Mouse (Mus musculus) ZHBTc4 (cell line): ENCODE results near the gene Armc7.
A peak's percentile ranks its signal among the peaks of the same experiment; 100 is the strongest.

ENCODE experiments used
- DNase-seq: peaks from one replicate; pipeline ENCODE4 v3.0.0-alpha.2; 2011; ENCODE audit warnings: low read depth, low spot score

The Armc7 gene

DNA sequence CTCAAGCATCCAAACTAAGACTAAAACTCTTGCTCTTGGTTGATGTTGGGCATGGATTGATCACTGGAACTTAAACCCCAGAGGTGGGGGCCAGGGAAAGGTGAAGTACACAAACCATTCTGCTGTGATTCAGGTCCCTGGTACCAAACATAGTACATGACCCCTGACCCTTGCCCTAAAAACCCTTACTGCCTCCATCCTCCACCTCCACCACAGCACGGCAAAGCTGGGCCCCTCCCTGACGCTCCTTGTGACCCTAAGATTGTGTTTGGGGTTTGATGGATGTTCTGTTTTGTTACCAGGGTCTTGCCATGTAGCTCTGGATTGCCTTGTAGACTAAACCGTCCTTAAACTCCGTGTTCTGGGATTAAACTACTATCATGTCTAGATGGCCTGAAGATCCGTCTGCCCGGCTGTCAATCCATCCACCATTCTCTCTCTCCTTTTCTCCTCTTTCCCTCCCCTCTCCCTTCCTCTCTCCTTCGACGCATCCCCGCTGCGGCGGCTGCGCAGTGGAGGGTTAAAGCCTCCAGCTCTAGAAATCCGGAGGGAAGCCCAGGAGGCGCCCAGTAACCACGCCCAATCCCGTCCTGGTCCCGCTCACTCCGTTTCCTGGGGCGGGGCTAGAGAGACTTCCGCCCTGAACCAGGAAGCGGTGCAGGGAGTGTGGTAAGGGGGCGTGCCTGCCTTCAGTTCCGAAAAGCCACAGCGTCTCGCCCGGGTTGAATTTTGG is at the start of gene Armc7:
Gene Armc7 (plus strand): TSS at position 643 of the 733 bp plus-strand sequence.
- DNase-seq: peak; percentile 99

DNA sequence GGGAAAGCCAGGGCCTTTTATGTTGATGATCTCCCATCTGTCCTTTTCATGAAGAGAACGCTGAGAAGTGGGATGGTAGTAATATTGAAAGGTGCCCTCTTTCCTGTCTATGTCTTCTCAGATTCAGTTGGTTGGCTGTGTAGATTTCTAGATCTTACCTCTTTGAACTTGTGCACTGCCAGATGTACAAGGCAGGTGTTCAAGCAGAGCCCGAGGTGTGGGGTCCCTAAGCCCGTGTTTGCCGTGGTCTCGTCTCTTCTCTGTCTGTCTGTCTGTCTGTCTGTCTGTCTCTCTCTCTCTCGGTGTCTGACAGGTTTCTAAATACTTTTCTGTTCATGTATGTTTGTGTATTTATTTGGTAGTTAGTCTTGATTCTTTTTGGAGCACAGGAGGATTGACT is 49.8 kb upstream of the Armc7 start:
- no peak for DNase-seq

DNA sequence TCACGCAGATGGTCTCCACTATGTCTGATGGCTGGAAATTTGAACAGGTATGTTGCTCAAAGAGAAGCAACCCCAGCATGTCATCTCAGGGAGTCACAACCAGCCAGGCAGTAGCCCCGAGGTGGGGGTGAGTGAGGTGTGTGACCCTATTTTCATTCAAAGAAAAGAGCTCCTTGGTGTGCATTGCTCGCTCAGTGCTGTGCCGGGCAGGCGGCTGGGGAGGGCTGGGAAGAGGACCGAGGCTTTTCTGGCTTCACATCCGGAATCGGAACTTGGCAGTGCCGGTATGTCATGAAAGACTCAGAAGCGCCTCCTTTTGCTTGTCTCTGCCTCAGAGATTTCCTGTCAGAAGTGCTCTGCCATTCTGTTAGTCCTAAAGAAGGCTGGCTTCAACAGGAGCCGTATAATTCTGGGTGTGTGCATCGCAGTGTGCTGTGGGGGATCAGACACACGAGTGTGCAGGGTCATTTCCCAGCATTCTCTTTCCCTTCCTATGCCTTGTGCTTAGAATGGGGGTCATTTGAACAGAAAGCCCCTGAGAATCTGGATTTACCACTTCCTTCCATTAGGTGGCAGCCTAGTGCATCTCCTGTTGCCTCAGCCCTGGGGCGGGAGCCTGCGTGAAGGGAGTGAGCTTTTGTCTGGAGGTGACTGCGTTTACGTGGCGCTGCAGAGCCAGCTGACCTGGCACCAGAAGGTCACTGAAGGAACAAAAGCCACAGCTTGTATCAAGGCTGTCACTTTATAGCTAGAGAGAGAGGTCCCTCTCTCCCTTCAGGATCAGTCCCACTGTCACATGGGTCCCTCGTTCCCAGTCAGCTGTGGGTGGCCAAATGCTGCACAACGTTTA is 47.8 kb upstream of the Armc7 start:
- peak; percentile 94 for DNase-seq

DNA sequence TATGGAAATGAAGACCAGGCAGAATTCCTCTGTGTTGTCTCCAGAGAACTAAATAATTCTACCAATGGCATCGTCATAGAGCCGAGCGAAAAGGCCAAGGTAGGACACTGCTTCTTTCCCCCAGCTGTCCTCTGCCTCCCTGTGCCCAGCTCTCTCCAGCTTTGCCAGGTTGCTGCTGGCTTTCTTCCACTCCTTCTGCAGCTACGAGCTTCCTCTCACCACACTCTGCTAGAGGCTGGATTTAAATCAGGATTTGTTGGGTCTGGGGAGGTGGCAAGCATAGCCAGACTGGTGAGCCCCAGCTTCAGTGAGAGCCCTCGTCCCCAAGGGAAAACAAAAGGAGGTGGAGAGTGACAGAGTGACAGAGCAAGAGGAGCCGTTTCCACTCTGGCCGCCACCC is 46.2 kb upstream of the Armc7 start:
- no peak for DNase-seq

DNA sequence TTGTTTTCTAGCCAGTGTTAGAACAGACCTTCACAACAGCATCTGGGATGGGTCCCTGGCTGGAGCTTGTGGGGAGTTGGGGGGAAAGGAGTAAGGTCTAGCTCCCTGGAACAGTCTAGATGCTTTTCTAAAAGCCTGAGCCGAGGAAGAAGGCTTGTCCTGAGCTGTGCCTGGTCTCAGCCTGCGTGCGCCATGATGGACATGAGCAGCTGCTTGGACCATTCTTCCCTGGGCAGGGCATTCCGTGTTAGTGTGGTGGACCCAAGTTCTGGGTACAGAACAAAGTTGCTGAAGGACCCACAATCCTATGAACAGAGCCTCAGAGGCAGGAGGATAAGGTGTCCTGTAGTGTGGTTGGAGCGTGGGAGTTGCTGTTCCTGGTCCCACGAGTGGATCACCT is 44.9 kb upstream of the Armc7 start:
- no peak for DNase-seq

DNA sequence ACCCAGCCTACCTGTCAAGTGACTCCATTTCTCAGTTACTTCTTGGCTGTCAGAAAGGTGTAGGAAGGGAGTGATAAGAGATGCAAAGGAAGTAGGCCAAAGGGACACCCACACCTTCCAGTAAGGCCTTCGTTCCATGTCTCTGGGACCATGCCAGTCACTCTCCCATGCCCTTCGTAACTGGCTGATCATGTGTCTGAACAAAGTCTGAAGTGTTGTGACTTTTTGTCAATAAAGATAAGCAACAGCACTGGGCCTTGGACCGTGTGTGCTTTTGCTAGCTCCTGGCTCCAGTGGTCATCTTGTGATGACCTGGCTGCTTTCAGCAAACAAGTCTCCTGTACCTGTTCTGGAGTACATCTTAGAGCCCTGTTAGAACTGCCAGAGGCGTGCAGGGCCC is 42.7 kb upstream of the Armc7 start:
- no peak for DNase-seq

DNA sequence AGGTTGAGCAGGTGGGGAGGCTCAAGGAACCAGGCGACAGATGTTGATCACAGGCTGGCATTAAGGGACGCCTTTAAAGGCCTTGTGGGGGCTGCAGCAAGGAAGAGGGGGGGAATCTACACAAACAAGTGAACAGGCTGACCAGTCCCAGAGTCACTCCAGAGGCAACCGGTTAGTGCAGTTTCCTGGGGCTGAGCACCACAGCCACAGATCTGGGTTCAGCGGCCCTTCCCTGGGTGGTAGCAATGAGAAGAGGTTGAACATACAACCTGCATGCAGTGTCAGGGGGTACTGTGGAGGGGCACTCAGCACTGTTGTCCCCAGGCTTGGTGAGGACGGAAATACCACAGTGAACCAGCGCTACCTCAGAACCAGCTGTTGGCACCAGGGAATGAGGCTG is 42.1 kb upstream of the Armc7 start:
- DNase-seq: no peak

DNA sequence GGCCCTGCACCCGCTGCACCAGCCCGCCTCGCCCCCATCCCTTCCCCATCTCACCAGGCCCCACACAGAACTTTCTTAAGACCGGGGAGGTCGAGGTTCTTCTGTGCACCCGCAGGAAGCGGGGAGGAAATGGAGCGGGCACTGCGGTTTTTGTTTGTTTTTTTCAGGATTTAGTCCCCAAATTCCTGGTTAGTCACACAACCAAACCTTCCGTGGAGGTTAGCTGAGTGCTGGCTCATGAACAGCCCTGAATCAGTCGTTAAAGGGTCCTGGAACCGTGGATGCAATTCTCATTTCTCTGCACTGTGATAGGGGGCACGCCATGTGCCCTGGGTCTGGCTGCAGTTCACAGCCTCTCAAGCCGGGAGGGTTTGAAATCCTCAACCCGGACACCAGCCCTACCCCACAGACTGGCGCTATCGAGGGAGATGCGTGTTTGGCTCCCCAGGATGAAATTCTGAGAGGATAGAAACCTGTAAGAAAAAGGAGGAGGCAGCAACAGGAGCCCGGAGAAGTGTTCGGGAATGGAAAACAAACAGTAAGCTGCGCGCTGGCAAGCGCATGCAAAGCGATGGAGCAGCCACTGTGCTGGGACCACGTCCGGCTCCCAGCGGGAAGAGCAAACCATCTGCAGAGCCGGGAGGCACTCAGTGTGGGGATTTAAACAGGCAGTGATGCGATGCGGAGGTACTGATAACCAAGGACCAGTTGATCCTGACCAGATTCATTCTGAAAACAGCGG is 39.7 kb upstream of the Armc7 start:
- DNase-seq: peak; percentile 63

DNA sequence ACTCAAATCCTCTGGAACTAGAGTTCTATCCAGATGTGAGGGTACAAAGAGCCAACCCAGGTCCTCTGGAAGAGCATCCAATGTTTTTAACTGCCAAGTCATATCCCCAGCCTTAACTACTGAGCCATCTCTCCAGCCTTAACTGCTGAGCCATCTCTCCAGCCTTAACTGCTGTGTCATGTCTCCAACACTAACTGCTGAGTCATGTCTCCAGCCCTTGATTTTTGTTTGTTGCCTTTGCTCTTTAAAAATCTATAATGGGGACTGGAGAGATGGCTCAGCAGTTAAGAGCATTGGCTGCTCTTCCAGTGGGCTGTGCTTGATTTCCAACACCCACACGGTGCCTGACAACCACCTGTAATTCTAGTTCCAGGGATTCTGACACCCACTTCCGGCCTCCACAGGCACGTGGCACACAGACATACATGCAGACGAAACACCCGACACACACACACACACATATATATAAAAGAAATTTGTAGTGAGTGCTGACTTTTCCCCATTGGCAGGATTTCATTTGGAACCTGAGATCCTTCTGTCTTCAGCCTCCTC is 37.8 kb upstream of the Armc7 start:
- DNase-seq: no peak

DNA sequence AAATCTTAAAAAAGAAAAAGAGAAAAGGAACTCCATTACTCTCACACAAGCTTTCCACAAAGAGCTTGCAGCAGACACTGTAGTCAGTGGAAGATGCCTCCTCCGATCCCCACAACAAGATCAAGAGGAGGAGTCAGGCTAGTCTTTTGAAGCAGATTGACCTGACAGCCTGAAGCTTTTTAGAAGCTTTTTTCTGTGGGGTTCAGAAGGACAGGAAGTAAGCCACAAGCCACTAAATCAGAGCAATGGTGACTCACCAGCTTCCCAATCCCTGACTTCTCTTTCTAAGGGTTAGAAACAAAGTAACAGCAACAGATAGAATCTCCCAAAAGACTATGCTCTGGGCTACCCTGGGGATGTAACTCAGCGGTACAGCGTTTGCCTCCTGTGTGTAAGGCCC is 36.1 kb upstream of the Armc7 start:
- no peak for DNase-seq

DNA sequence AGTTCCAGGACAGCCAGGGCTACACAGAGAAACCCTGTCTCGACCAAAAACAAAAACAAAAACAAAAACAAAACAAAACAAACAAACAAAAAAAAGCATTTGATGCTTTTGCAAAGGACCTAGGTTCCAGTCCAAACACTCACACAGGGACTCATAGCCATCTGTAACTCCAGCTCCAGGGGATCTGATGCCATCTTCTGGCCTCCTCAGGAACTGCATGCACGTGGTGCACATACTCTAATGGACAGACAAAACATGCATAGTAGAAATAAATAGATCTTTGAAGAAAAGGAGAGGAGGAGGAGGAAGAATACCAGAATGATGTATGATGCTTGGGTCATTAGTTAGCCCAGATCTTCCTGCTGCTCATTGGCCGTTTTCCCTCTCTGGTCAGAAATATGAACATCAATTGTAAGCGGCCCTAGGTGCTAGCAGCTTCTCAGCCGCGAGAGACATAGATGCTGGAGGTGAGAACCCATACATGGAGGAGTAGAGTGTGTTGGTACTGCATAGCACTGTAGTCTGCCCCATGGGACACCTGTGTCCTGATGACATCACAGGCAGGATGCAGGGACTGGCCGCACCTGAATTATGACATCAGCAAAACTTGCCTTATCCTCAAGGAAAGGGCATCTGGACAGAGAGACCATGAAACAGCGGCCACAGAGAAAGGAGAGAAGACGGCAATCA is 35.4 kb upstream of the Armc7 start, which contains the start of gene Trim80:
Gene Trim80 (plus strand): TSS at position 640 of the 690 bp plus-strand sequence.
- DNase-seq: peak; percentile 83

DNA sequence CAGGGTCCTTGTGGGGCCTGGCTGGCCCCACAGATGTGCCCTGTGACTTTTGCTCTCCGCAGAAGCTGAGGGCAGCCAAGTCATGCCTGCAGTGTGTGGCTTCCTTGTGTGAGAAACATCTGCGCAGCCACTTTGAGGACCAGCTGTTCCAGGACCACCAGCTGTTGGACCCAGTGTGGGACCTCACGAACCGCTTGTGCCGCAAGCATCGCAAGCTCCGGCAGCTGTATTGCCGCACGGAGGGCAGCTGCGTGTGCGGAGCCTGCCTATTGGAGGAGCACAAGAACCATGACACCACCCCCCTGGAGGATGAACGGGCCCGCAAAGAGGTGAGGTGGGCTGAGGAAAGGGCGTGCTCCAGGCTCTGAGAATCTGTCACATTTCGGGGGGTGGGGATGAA is 34.0 kb upstream of the Armc7 start:
- peak; percentile 74 for DNase-seq

DNA sequence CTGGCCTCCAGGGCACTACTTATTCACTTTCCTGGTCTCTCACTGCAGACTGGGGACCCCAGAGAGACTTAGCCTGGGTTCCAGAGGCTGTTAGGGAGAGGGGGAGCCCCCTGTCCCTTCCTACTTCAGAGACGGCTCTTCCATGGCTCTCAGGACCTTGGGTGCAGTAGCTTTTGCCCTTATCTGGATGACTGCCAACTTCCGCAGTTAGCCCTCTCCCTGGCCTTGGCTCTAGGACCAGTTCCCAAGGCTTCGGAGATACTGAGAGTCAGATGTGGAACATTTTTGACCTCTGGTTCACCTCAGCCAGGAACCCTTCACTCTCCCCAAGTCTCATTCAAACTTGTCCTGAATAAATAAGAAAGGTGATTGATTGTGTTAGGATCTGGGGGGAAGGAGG is 28.6 kb upstream of the Armc7 start:
- no peak for DNase-seq

DNA sequence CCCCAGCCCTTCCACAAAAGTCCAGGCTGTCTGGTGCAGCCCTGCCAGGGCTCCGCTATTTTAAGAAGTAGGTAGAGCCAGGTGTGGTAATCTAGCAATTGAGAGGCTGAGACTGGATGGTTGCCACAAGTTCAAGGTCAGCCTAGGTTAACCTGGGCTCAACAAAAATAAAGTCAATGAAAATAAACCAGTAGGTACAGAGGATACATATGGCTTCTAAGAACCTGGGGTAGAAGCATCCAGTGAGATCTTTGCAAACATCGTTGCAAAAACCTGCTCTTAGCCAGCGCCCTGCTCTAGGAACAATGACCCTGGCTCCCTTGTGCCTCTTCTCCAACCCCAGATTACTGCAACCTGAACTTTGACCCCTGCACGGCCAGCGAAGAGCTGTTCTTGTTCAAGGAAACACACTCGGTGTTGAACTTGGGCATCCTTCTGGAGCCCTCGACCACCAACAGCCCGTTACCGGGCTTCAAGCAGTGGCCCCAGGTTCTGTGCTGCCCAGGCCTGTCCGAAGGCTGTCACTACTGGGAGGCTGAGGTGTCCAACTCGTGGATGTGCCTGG is 28.1 kb upstream of the Armc7 start:
- DNase-seq: no peak

DNA sequence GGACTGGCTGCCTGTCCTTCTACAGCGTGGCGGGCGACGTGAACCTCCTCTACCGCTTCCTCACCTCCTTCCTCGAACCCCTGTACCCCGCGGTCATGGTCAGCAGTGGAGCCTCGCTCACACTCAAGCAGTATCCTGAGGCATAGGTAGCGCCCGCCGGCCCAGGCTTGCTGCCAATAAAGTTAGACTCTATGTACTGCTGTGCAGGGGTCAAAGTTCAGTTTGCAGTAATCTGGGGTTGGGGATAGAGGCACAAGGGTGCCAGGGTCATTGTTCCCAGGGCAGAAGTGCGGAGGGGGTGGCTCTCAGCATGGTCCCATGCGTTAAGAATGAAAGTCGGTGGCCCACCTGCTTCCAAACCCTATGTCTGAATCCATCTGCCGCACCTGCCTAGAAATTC is 27.4 kb upstream of the Armc7 start:
- DNase-seq: no peak

DNA sequence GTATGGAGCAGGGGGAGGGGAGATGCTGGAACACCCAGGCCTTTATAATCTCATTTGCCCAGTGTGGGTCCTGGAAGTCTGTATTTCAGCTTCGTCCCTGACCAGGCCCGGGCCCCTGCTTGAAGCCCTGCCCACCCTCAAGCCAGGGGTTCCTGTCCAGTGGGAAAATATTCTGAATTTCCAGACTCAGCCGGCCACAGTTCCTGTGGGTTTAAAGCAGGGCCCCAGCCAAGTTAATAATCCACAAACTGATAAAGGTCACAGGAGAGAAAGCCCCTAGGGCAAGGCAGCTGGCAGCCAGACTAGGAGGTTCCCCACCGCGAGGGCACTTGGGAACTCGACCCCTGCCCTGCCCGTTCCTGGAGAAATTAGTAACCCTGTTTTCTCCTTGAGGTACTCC is 26.5 kb upstream of the Armc7 start:
- DNase-seq: no peak

DNA sequence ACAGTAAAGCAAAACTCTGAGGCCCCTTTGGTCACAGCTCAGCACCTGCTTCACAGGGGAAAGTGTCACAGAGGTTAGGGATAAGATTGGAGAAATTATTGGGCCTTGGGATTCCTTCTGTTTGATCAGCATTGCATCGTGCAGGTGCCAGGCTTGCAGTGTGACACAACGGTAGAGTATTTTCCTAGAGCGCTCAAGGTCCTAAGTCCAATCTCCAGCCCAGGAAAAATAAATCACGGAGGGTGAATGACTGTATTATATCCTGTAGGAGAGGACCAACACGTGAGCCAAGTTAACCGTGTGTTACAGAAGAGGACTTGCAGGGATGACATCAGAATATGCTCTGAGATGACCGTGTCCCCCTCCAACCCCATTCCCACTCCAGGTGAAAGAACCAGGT is 25.3 kb upstream of the Armc7 start:
- DNase-seq: no peak

DNA sequence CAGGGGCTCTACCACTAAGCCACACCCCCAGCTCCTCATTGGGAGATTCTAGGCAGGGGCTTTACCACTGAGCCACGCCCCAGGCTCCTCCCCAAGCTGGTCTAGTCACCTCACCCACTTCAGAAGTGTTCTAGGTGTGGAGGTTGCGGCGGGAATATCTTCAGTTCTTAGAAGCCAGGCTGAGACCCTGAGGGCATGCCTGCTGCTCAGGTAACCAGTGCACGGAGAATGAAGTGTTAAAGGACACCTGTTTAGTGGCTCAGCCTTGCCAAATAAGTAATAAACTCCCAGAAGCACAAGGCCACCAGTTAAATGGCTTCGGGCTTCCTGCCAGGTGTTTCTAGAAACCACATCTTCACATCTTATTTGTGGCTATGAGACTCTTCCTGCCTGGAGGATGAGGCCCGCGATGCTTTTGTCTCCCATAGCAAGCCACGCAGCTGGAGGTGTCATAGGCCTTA is 23.7 kb upstream of the Armc7 start:
- DNase-seq: peak; percentile 60

DNA sequence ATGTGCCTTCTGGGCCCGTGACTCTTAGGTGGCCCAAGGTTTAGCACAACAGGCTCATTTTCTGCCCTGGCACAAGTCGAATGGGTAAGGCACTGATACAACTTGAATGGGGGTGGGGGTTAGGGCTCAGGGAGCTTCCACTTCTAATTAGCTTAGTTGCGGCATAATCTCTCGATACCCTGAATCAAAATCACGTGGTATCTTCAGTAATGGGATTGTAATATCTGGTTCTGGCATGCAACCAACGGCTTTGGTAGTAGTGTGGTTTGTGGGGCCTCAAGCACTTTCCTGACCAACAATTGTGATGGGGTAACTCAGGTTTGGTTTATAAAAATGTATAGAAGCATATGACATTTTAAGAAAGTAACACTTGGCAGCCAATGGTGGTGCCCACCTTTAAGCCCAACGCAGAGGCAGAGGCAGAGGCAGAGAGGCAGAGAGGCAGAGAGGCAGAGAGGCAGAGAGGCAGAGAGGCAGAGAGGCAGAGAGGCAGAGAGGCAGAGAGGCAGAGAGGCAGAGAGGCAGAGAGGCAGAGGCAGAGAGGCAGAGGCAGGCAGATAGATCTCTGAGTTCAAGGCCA is 23.1 kb upstream of the Armc7 start:
- no peak for DNase-seq

DNA sequence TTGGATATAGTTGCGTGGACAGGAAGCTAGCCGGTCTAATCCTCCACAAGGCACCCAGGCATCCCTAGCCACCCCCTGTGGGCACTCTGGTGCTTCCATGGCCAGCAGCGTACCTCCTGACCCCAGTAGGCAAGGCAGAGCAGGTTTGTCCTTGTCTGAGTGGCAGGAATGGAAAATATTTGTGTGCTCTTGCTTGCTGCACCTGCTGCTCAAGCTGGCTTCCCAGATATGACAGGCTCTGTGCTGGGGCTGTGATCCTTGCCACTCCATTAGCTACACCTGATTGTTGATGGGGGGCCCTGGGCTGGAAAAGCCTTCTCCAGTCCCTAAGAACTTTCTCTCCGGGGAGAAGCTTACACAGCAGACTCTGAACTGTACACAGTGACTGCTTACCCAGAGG is 22.2 kb upstream of the Armc7 start:
- DNase-seq: no peak

DNA sequence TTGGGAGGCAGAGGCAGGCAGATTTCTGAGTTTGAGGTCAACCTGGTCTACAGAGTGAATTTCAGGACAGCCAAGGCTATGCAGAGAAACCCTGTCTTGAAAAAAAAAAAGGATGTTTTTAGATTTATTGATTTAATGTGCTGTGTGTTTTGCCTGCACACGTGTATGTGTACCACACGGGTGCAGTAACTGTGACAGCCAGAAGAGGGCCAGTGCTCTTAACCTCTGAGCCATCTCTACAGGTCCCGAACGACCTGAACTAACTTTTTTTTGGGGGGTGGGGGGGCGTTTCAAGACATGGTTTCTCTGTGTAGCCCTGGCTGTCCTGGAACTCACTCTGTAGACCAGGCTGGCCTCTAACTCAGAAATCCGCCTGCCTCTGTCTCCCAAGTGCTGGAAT is 20.6 kb upstream of the Armc7 start:
- DNase-seq: peak; percentile 72
